Mouse (Mus musculus) limb, embryonic 15.5 days (tissue): Measurements from ENCODE around the gene Gas8. TPM values are rescaled to one million over a fixed set of nuclear protein-coding genes. Genes with fewer than 3 reads are reported as not detected.
"Not testable (repeated sequence)": the region's sequence is repeated elsewhere in the genome, so short reads cannot be mapped to it uniquely, and the experiment has no call there.

ENCODE experiments used
- ATAC-seq: fragments of 200-750 bp; cut with Nextera tagmentation; 2 replicates; pipeline ENCODE4 v1.8.0; 2017; ENCODE audit warnings: low read depth, moderate TSS enrichment; ENCODE audit not compliant: insufficient number of reproducible peaks, low FRiP score, low TSS enrichment
- H3K27ac ChIP-seq: fragments of 300-500 bp; sonication (generic); 2 replicates; pipeline ENCODE4 v1.5.1; 2015; ENCODE audit warnings: moderate library complexity, mild to moderate bottlenecking, inconsistent platforms
- H3K27me3 ChIP-seq: fragments of 300-500 bp; sonication (generic); 2 replicates; pipeline ENCODE4 v1.6.1; 2015; ENCODE audit warnings: inconsistent platforms
- H3K36me3 ChIP-seq: fragments of 300-500 bp; sonication (generic); 2 replicates; pipeline ENCODE4 v1.6.1; 2015; ENCODE audit warnings: inconsistent platforms
- H3K4me1 ChIP-seq: fragments of 300-500 bp; sonication (generic); 2 replicates; pipeline ENCODE4 v1.6.1; 2015; ENCODE audit warnings: inconsistent platforms
- H3K4me2 ChIP-seq: fragments of 300-500 bp; sonication (generic); 2 replicates; pipeline ENCODE4 v1.6.1; 2015; ENCODE audit warnings: mild to moderate bottlenecking, inconsistent platforms
- H3K4me3 ChIP-seq: fragments of 300-500 bp; sonication (generic); 2 replicates; pipeline ENCODE4 v1.5.1; 2015; ENCODE audit warnings: mild to moderate bottlenecking, inconsistent platforms
- H3K9ac ChIP-seq: fragments of 300-500 bp; sonication (generic); 2 replicates; pipeline ENCODE4 v1.6.1; 2015; ENCODE audit warnings: inconsistent platforms
- H3K9me3 ChIP-seq: fragments of 300-500 bp; sonication (generic); 2 replicates; pipeline ENCODE4 v1.6.1; 2016; ENCODE audit warnings: inconsistent platforms
- WGBS: fragments of 180-500 bp; shearing (Covaris S2); methylation state at CpG from one replicate; pipeline ENCODE4 v1.1.7; 2015; 5-methylcytosine and 5-hydroxymethylcytosine counted together
- polyA plus RNA-seq: library from polyadenylated mRNA; unstranded; fragments of >200 nt; fragmentation: Nextera tagmentation; extraction: Ambion mirVana; gene quantifications from 2 replicates; pipeline ENCODE4 v1.2.1, GENCODE M21; 2015

Gas8 gene
- 29.6 and 30.2 TPM in 2 replicates for polyA plus RNA-seq

DNA sequence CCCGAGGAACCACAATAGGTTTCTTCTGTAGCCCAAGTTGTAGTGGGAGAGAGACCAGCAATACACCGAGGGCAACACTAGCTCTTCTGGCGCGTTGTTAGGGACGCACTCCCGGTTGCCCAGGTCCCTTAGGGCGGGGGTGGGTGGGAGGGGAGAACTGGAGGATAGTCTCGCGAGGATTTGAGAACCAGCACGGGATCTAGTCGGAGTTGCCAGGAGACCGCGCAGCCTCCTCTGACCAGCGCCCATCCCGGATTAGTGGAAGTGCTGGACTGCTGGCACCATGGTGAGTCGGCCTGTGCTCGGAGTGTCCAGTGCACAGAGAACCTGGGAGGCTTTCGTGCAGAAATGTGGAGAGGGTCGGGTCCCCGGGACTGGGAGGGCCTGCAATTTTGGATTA, at the start of gene Gas8:
Gene Gas8 (plus strand): TSS at position 168 of the 400 bp plus-strand sequence.
- peak within 1 kb of the TSS; percentile 33; the same call in 1 of the 2 replicates for H3K27ac ChIP-seq
- WGBS, result under 1% methylated on average over 20 of the region's 20 CpGs
- no peaks in the 10 kb centered on the region for H3K9me3 ChIP-seq
- peak within 1 kb of the TSS; percentile 65 for H3K4me3 ChIP-seq
- H3K36me3 ChIP-seq, result peaks cover 31% of the 10 kb centered on the region
- peak within 1 kb of the TSS; percentile 59 for H3K9ac ChIP-seq
- peaks cover 28% of the 10 kb centered on the region for H3K4me1 ChIP-seq
- H3K27me3 ChIP-seq, result peaks cover 31% of the 10 kb centered on the region
- peak within 1 kb of the TSS; percentile 65 for H3K4me2 ChIP-seq
- ATAC-seq, result peak; percentile 90

DNA sequence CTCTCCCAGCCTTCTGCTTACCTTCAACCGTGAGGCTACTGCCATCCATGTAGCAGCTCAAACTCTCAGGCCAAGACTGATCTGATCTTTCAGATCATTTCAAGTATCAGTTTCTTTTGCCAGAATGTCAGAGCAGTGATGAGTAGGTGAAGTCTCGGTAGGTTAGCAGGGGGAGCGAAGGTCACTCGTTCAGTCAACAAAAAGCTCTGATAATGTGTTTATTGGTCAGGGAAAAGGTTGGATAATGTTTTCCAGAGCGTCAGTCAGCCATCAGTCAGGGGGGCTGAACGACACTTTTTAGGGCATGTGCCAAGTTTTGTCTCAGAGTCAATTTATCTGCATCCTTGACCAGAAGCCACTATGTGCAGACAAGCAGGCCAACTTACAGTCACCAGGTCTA, 45.6 kb upstream of the Gas8 start:
- H3K9ac ChIP-seq, H3K36me3 ChIP-seq, H3K4me1 ChIP-seq, H3K27me3 ChIP-seq, H3K4me2 ChIP-seq, H3K4me3 ChIP-seq, ATAC-seq, H3K27ac ChIP-seq, H3K9me3 ChIP-seq: not testable (repeated sequence)
- WGBS, result 61% methylated on average over 6 of the region's 6 CpGs

DNA sequence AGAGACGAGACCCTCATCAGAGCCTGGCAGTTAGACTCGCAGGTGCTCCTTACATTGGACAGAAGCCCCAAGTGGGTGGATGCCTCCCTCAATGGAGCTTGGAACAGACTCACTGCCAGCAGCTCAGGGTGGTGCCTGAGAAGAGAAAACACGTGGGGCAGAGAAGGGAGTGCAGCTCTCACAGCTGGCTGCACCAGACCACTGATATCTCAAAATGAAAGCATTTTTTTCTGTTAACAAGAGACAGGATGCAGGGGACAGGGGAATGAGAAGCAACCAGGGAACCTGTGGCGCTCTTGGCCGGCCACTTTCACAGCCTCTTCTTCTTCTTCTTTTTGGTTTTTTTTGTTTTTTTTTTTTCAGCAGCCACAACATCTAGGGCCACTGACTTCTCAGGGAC, 44.1 kb upstream of the Gas8 start:
- not testable (repeated sequence) for H3K9ac ChIP-seq, H3K9me3 ChIP-seq, ATAC-seq, H3K27ac ChIP-seq, H3K27me3 ChIP-seq, H3K36me3 ChIP-seq, H3K4me3 ChIP-seq, H3K4me2 ChIP-seq
- 65% methylated on average over 5 of the region's 5 CpGs for WGBS
- peaks cover 15% of the 10 kb centered on the region for H3K4me1 ChIP-seq

- Histone ChIP-seq H3K27ac (peak overlapping the region; percentile 93), H3K9ac (peak overlapping the region; percentile 60), H3K36me3 (peaks cover 16% of the 10 kb centered on the region), H3K9me3 (no peaks in the 10 kb centered on the region), H3K4me3 (peak overlapping the region; percentile 85), H3K27me3 (no peaks in the 10 kb centered on the region), H3K4me2 (peak overlapping the region; percentile 77), H3K4me1 (peaks cover 15% of the 10 kb centered on the region)
- no peak for ATAC-seq
- WGBS, result 7% methylated on average over 34 of the region's 34 CpGs
Observed at GRCm38 (mm10) chr8:123476911-123477736, 41.5 kb upstream of the Gas8 start.

GRCm38 (mm10) chr8:123477737-123478258, 40.8 kb upstream of the Gas8 start, which contains the start of gene Afg3l1:
Gene Afg3l1 (plus strand): TSS chr8:123477903.
- Histone ChIP-seq H3K4me3 (peak within 1 kb of the TSS; percentile 85), H3K27ac (peak within 1 kb of the TSS; percentile 93), H3K4me1 (peaks cover 15% of the 10 kb centered on the region), H3K9me3 (no peaks in the 10 kb centered on the region), H3K36me3 (peaks cover 23% of the 10 kb centered on the region), H3K27me3 (no peaks in the 10 kb centered on the region), H3K4me2 (peak within 1 kb of the TSS; percentile 77), H3K9ac (peak within 1 kb of the TSS; percentile 60)
- WGBS, result under 1% methylated on average over 56 of the region's 58 CpGs
- peak; percentile 92 for ATAC-seq

DNA sequence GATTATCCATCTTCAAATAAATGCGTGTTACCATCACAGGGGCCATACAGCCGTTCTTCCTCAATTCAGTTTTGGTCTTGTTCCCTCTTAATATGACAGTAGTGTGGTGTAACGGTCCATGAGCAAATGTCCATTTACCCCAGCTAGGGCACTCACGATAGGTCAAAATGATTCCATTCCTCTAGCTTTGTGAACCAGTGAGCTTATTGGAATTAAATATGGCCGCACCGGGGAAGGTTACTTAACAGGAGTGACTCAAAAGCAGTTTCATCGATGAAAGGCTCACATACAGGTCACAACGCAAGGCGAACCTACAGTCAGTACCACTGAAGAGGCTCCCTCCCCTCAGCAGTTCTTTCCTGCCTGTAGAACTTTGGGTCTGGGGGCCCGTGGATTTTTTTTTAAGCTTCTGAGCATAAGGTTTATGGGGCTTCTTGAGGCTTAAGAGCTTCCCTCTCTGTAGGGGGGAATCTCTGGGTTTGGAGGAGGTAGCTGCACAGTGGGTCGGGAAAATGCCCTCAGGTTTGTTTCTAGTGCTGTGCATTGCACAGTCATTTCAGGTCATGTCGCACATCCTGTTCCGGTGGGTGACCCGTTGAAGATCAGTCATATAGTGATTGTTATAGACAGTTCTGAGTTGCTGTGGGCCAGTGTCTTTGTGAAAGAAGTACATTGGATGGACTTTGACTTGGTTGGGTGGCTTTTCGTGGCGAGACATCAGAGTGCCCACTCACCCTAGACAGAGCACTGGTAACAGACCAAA, 40.0 kb upstream of the Gas8 start:
- H3K4me1 ChIP-seq, result peaks cover 15% of the 10 kb centered on the region
- no peak for ATAC-seq
- peak overlapping the region; percentile 93 for H3K27ac ChIP-seq
- peak overlapping the region; percentile 77 for H3K4me2 ChIP-seq
- WGBS, result 34% methylated on average over 16 of the region's 16 CpGs
- H3K27me3 ChIP-seq, result no peaks in the 10 kb centered on the region
- peak overlapping the region; percentile 60 for H3K9ac ChIP-seq
- H3K36me3 ChIP-seq, result peaks cover 27% of the 10 kb centered on the region
- no peaks in the 10 kb centered on the region for H3K9me3 ChIP-seq
- H3K4me3 ChIP-seq, result peak overlapping the region; percentile 85

DNA sequence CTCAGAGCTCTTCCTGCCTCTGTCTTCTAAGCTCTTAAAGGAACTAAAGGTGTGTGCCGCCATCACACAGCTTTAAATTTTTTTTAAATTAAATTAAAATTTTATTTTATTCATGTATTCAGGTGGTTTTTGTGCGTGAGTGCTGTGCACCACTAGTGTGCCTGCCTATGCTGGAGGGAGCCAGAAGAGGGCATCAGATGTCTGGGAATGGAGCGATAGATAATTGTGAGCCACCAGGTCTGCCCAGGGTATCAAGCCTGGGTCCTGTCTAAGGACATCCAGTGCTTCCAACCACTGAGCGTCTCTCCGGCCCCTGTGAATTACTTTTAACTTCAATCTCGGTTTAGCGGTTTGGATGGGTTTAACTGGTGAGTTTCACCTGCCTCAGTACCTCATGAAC, 36.0 kb upstream of the Gas8 start:
- H3K9me3 ChIP-seq, result no peaks in the 10 kb centered on the region
- H3K4me3 ChIP-seq, result no peak overlapping the region
- H3K27ac ChIP-seq, result no peak overlapping the region
- peaks cover 63% of the 10 kb centered on the region for H3K36me3 ChIP-seq
- H3K4me1 ChIP-seq, result peaks cover 10% of the 10 kb centered on the region
- ATAC-seq, result no peak
- 88% methylated on average over 7 of the region's 7 CpGs for WGBS
- no peak overlapping the region for H3K9ac ChIP-seq
- H3K27me3 ChIP-seq, result no peaks in the 10 kb centered on the region
- H3K4me2 ChIP-seq, result no peak overlapping the region

GRCm38 (mm10) chr8:123491280-123492075, 27.2 kb upstream of the Gas8 start:
- no peaks in the 10 kb centered on the region for H3K27me3 ChIP-seq
- peaks cover 93% of the 10 kb centered on the region for H3K36me3 ChIP-seq
- no peaks in the 10 kb centered on the region for H3K4me1 ChIP-seq
- no peak overlapping the region for H3K9ac ChIP-seq
- H3K27ac ChIP-seq, result no peak overlapping the region
- no peak overlapping the region for H3K4me2 ChIP-seq
- no peak for ATAC-seq
- no peaks in the 10 kb centered on the region for H3K9me3 ChIP-seq
- 88% methylated on average over 15 of the region's 15 CpGs for WGBS
- H3K4me3 ChIP-seq, result no peak overlapping the region

DNA sequence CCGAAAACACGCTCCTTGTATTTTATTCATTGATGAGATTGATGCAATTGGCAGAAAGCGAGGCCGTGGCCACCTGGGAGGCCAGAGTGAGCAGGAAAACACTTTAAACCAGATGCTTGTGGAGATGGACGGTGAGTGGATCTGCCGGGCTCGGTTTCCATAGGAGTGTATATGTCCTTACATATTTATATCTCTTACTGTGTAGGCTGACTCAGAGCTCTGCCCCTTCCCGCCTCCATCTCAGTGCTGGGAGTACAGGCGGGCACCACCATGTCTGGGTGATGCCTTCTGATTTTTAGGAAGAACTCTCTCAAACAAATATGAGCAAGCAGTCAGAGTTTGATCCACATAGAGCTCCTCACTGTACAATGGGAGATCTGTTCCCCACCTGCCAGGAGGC, 25.7 kb upstream of the Gas8 start:
- WGBS, result 96% methylated on average over 9 of the region's 9 CpGs
- no peaks in the 10 kb centered on the region for H3K4me1 ChIP-seq
- ATAC-seq, result no peak
- no peak overlapping the region for H3K4me2 ChIP-seq
- H3K27me3 ChIP-seq, result no peaks in the 10 kb centered on the region
- H3K4me3 ChIP-seq, result no peak overlapping the region
- H3K36me3 ChIP-seq, result peaks cover 93% of the 10 kb centered on the region
- H3K9ac ChIP-seq, result no peak overlapping the region
- no peak overlapping the region for H3K27ac ChIP-seq
- H3K9me3 ChIP-seq, result no peaks in the 10 kb centered on the region

GRCm38 (mm10) chr8:123497699-123498098, 20.9 kb upstream of the Gas8 start:
- Histone ChIP-seq H3K9ac (no peak overlapping the region), H3K9me3 (no peaks in the 10 kb centered on the region), H3K4me3 (no peak overlapping the region), H3K4me1 (no peaks in the 10 kb centered on the region), H3K27me3 (no peaks in the 10 kb centered on the region), H3K4me2 (no peak overlapping the region), H3K27ac (no peak overlapping the region), H3K36me3 (peaks cover 94% of the 10 kb centered on the region)
- no peak for ATAC-seq
- 82% methylated on average over 4 of the region's 4 CpGs for WGBS

DNA sequence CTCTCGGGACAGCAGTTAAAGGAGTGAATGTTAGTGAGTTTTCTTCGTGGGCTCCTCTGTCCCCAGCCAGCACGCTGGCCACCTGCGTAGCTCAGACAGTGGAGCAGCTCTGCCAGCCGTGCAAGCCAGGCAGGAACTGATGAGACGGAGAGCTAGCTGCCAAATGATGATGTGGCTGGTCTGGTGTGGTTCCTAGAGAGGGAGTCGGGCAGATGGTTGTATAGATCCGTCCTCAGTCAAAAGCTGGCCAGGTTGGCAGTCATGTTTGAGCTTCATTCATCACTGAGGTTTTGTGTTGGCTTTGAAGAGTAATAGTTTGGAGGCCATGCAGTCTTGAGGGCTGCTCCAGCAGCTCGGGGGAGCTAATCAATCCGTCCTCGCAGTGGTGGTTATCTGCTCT, 19.7 kb upstream of the Gas8 start:
- Histone ChIP-seq H3K9ac (no peak overlapping the region), H3K4me1 (no peaks in the 10 kb centered on the region), H3K27me3 (no peaks in the 10 kb centered on the region), H3K4me3 (no peak overlapping the region), H3K4me2 (no peak overlapping the region), H3K36me3 (peaks cover 94% of the 10 kb centered on the region), H3K27ac (no peak overlapping the region), H3K9me3 (0 out of 2 replicates have a peak, but pooled peaks cover 5% of the 10 kb centered on the region)
- no peak for ATAC-seq
- 94% methylated on average over 11 of the region's 11 CpGs for WGBS
